Mouse (Mus musculus): ENCODE measurements around the gene Foxg1.

GRCm38 (mm10) chr12:49393639-49394038 lies 11.2 kb downstream of the Foxg1 start:
- TF ChIP-seq CTCF (IDR thresholded peaks at IDR 0.05; ENCODE audit: insufficient read depth, low read length) (no peak), POLR2A (IDR thresholded peaks at IDR 0.05; ENCODE audit: borderline replicate concordance, extremely low read depth, low read depth, low read length) (no peak)
